Mouse (Mus musculus): Measurements from ENCODE around the gene Diras1. TPM values are rescaled to one million over a fixed set of nuclear protein-coding genes. Genes with fewer than 3 reads are reported as not detected.

Diras1 gene
- total and polyA plus RNA-seq, 3 experiments, result not detected

DNA sequence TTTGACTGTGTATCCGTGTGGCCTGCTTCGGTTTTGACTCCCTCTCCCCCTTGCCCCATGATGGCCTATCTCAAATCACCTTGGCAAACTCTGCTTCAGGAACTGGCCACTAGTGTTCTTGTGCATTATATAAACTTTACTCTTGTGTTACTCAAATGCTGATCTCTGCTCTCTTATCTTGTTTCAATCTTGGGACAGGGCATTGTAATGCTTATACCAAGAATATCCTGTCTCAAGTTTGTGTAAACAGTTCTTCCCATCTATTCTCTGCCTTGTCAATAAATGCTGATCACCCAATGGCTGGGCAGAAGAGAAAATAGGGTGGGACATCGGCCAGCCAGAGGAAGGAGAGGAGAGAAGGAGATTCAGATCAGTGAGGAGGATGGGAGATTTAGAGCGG lies 37.2 kb upstream of the Diras1 start:
- H3K4me1 ChIP-seq (ENCODE audit: control insufficient read depth in 1 of 2, insufficient read depth in 2 of 2), result peaks cover 8 to 17% of the 10 kb centered on the region in 2 experiments
- H3K79me2 ChIP-seq (replicated peaks; ENCODE audit: control insufficient read depth, extremely low read depth, insufficient read depth, poor library complexity, severe bottlenecking), result peaks cover 21% of the 10 kb centered on the region
- H3K4me2 ChIP-seq (ENCODE audit: insufficient read depth, low read depth, poor library complexity, severe bottlenecking), result no peak overlapping the region
- H3K9me3 ChIP-seq (replicated peaks; ENCODE audit: low read length), result peaks cover 5% of the 10 kb centered on the region
- no peak overlapping the region for H3K27ac ChIP-seq (ENCODE audit: insufficient read depth, low read depth)
- no peak overlapping the region for H3K9ac ChIP-seq (ENCODE audit: insufficient read depth, low read depth)
- dilution Hi-C loops (cut with MboI; ENCODE audit: extremely low pct_ligation_motif_present, extremely low pct_unique_long_range_greater_than_20kb, low sequenced_read_pairs), result no loop called here
- in situ Hi-C loops (cut with MboI; ENCODE audit: low pct_ligation_motif_present, low pct_unique_long_range_greater_than_20kb, low sequenced_read_pairs), result no loop called here
- peaks cover 3 to 11% of the 10 kb centered on the region in 2 experiments for H3K36me3 ChIP-seq (replicated peaks in 1 of 2; ENCODE audit: control insufficient read depth in 1 of 2, insufficient read depth in 1 of 2, low read length in 1 of 2)
- DNase-seq (ENCODE audit: extremely low read depth), result no peak
- TF ChIP-seq ETS1 (conservative IDR thresholded peaks at IDR 0.05; ENCODE audit: low read depth, low read length) (no peak), USF2 (conservative IDR thresholded peaks at IDR 0.05; ENCODE audit: low read depth, low read length) (no peak), SMC3 (IDR thresholded peaks at IDR 0.05; ENCODE audit: low read depth, low read length) (no peak), NELFE (IDR thresholded peaks at IDR 0.05; ENCODE audit: low read depth, low read length) (no peak), KAT2A (IDR thresholded peaks at IDR 0.05; ENCODE audit: insufficient replicate concordance, low read length) (no peak), MXI1 (IDR thresholded peaks at IDR 0.05; ENCODE audit: low read depth, low read length) (no peak), MAX (IDR thresholded peaks at IDR 0.05; ENCODE audit: low read length) (no peak), ZMIZ1 (IDR thresholded peaks at IDR 0.05; ENCODE audit: low read depth, low read length) (no peak), ZNF384 (IDR thresholded peaks at IDR 0.05; ENCODE audit: low read depth, low read length) (no peak), MEF2A (IDR thresholded peaks at IDR 0.05; ENCODE audit: borderline replicate concordance, low read depth, low read length) (no peak), MAZ (IDR thresholded peaks at IDR 0.05; ENCODE audit: low read depth, low read length) (no peak), RAD21 (IDR thresholded peaks at IDR 0.05; ENCODE audit: low read depth, low read length) (no peak), EP300 (IDR thresholded peaks at IDR 0.05; ENCODE audit: low read length) (no peak), TCF12 (IDR thresholded peaks at IDR 0.05; ENCODE audit: low read depth, low read length) (no peak), HCFC1 (IDR thresholded peaks at IDR 0.05; ENCODE audit: low read depth, low read length) (no peak), POLR2AphosphoS2 (IDR thresholded peaks at IDR 0.05; ENCODE audit: low read depth, low read length) (no peak), BHLHE40 (IDR thresholded peaks at IDR 0.05; ENCODE audit: low read depth, low read length) (no peak)
- H3K4me3 ChIP-seq (replicated peaks in 1 of 3; ENCODE audit: low read depth in 2 of 3, low read length in 2 of 3, poor library complexity in 1 of 3), result no peak overlapping the region
- H3K27me3 ChIP-seq (replicated peaks), result peaks cover 15% of the 10 kb centered on the region

DNA sequence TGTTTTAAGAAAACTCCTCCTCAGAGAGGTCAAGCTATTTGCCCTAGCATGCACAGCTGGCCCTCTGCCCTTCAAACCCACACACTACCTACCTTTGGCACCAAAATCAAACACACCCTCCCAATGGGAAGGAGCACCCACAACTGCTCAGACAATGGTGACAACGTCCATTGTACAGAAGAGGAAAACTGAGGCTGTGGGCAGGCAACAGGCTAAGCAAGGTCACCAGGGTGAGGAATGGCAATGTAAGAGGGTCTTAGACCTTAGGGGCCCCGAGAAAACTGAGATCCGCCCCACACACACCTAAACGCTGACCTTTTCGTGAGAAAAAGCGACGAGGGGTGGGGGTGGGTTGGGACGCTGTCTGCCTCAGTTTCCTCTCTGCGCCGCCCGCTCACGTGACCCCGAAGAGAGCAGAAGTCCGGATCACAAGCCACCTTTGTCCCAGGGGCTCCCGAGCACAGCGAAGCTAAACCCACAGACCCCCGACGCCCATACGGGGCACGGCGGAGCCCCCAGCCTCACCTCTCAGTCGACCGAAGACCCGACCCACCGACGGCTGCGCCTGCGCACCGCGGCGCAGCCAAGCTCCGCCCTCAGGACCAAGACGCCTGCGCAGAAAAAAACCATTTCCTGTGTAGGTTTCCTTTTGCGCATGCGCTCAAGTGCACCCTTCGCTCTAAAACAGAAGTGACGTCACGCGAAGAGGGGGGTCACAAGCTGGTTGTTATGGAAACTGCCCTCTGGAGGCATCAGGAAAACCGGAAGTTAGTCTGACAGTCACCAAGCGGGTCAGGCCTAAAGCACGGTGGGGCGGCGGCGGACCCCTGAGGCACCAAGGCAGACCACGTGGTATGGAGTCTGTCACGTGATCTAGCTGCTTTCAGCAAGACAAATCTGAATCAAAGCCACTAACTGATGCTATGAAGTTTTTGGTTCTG lies 34.4 kb upstream of the Diras1 start, which contains the start of gene Sgta:
TSS of gene Sgta (minus strand) at position 579 of the 941 bp plus-strand sequence.
- Histone ChIP-seq H3K4me3 (replicated peaks in 1 of 3; ENCODE audit: low read depth in 2 of 3, low read length in 2 of 3, poor library complexity in 1 of 3) (peak within 1 kb of the TSS; percentile 92 to 96 (median 95)), H3K27ac (ENCODE audit: insufficient read depth, low read depth) (no peak within 1 kb of the TSS), H3K9ac (ENCODE audit: insufficient read depth, low read depth) (peak within 1 kb of the TSS; percentile 92), H3K4me2 (ENCODE audit: insufficient read depth, low read depth, poor library complexity, severe bottlenecking) (peak within 1 kb of the TSS; percentile 90), H3K27me3 (replicated peaks) (no peaks in the 10 kb centered on the region), H3K36me3 (replicated peaks in 1 of 2; ENCODE audit: control insufficient read depth in 1 of 2, insufficient read depth in 1 of 2, low read length in 1 of 2) (peaks cover 8 to 38% of the 10 kb centered on the region in 2 experiments), H3K79me2 (replicated peaks; ENCODE audit: control insufficient read depth, extremely low read depth, insufficient read depth, poor library complexity, severe bottlenecking) (peaks cover 43% of the 10 kb centered on the region), H3K9me3 (replicated peaks; ENCODE audit: low read length) (peaks cover 3% of the 10 kb centered on the region), H3K4me1 (ENCODE audit: control insufficient read depth in 1 of 2, insufficient read depth in 2 of 2) (peaks cover 8 to 33% of the 10 kb centered on the region in 2 experiments)
- in situ Hi-C loops (cut with MboI; ENCODE audit: low pct_ligation_motif_present, low pct_unique_long_range_greater_than_20kb, low sequenced_read_pairs) (no loop called here), dilution Hi-C loops (cut with MboI; ENCODE audit: extremely low pct_ligation_motif_present, extremely low pct_unique_long_range_greater_than_20kb, low sequenced_read_pairs) (no loop called here)
- peak; percentile 100 for DNase-seq (ENCODE audit: extremely low read depth)
- TF ChIP-seq IRF4 (IDR thresholded peaks at IDR 0.05; ENCODE audit: low read depth, low read length) (peak; percentile 9; the same call in 1 of the 2 replicates), BHLHE40 (IDR thresholded peaks at IDR 0.05; ENCODE audit: low read depth, low read length) (peak; percentile 91), KAT2A (IDR thresholded peaks at IDR 0.05; ENCODE audit: insufficient replicate concordance, low read length) (peak; percentile 69; the same call in 1 of the 2 replicates), USF1 (IDR thresholded peaks at IDR 0.05; ENCODE audit: low read depth, low read length) (peak; percentile 93), CTCF (conservative IDR thresholded peaks at IDR 0.05 in 1 of 2, IDR thresholded peaks at IDR 0.05 in 1 of 2; ENCODE audit: low read depth in 2 of 2, low read length in 2 of 2) (no peak), ZKSCAN1 (IDR thresholded peaks at IDR 0.05; ENCODE audit: borderline replicate concordance, low read depth, low read length) (no peak), ELF1 (IDR thresholded peaks at IDR 0.05; ENCODE audit: low read depth, low read length) (peak; percentile 93), PAX5 (IDR thresholded peaks at IDR 0.05; ENCODE audit: low read length) (no peak), TBP (conservative IDR thresholded peaks at IDR 0.05; ENCODE audit: low read depth, low read length) (peak; percentile 77; the same call in 1 of the 2 replicates), MAX (IDR thresholded peaks at IDR 0.05; ENCODE audit: low read length) (peak; percentile 99), ZC3H11A (IDR thresholded peaks at IDR 0.05; ENCODE audit: low read depth, low read length) (no peak), ZNF384 (IDR thresholded peaks at IDR 0.05; ENCODE audit: low read depth, low read length) (peak; percentile 86), ETS1 (conservative IDR thresholded peaks at IDR 0.05; ENCODE audit: low read depth, low read length) (peak; percentile 65), GABPA (IDR thresholded peaks at IDR 0.05; ENCODE audit: insufficient replicate concordance, low read depth, low read length) (no peak), JUN (IDR thresholded peaks at IDR 0.05; ENCODE audit: insufficient read depth, low read depth, low read length) (peak; percentile 69), TCF12 (IDR thresholded peaks at IDR 0.05; ENCODE audit: low read depth, low read length) (peak; percentile 31; the same call in 1 of the 2 replicates), RCOR1 (conservative IDR thresholded peaks at IDR 0.05; ENCODE audit: low read depth, low read length) (no peak), RAD21 (IDR thresholded peaks at IDR 0.05; ENCODE audit: low read depth, low read length) (no peak), MAZ (IDR thresholded peaks at IDR 0.05; ENCODE audit: low read depth, low read length) (peak; percentile 81; the same call in 1 of the 2 replicates)
